Mouse (Mus musculus) B cell, adult 2 months (primary cell): ENCODE data around the gene Scel.

Experiments
- DNase-seq, 2 experiments: peaks; one replicate each; pipeline ENCODE4 v3.0.0; 2022

Gene Scel

GRCm38 (mm10) chr14:103653800-103654199 is 140.7 kb downstream of the Scel start:
- peak; percentile 43 for DNase-seq

GRCm38 (mm10) chr14:103655448-103655847 is 142.3 kb downstream of the Scel start:
- DNase-seq: no peak

- no peak for DNase-seq
These were observed 144.7 kb downstream of the Scel start for GRCm38 (mm10) chr14:103657876-103658275.
